In the genomic region with DNA sequence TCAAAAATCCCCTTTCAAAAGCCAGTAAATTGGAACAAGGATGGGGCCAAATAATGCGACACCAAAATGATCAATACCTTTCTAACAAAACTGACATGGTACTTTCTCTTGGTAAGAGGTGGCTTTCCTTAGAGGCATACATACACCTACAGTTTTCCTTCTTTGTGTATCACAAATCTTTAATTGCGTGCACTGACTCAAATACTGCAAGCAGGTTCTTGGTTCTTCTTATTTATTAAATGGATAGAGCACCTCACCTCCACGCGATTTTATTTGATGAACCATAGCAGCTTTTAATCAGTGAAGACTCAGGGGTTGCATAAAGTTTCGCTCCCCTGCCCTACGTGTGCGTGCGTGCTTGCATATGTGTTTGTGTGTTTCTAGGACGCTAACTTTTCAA, we compare ENCODE assay signal across 1 mouse cellular context.
TF ChIP-seq lines count a peak whose summit lies in the region.

No protein-coding gene starts in this region.

TF ChIP-seq in myocyte, 11 proteins besides CTCF, POLR2A, EP300 and RAD21 (continued from another document):
- TF ChIP-seq MYOD1 (IDR thresholded peaks at IDR 0.05; ENCODE audit: control insufficient read depth in 1 of 3, insufficient read length in 2 of 3, low read depth in 2 of 3) (no peak), REST (IDR thresholded peaks at IDR 0.05; ENCODE audit: insufficient read depth, insufficient read length) (no peak)
